Mouse (Mus musculus) E14TG2a.4 (cell line): ENCODE results near the gene Gpc5.
"Not testable (repeated sequence)": the region's sequence is repeated elsewhere in the genome, so short reads cannot be mapped to it uniquely, and the experiment has no call there.

ENCODE experiments used
- H3K27me3 ChIP-seq: 2 replicates; pipeline ENCODE4 v1.6.1; 2014; ENCODE audit warnings: low read length, control low read depth; ENCODE audit not compliant: insufficient read depth
- H3K36me3 ChIP-seq: 2 replicates; pipeline ENCODE4 v1.6.1; 2014; ENCODE audit warnings: low read length, control low read depth; ENCODE audit not compliant: insufficient read depth
- H3K4me1 ChIP-seq: replicated peaks from 2 replicates; pipeline ENCODE4 v1.6.1; 2014; ENCODE audit warnings: low read depth, low read length, control low read depth
- H3K4me3 ChIP-seq: replicated peaks from 2 replicates; pipeline ENCODE4 v1.5.1; 2014; ENCODE audit warnings: mild to moderate bottlenecking, low read length
- H3K9me3 ChIP-seq: 2 replicates; pipeline ENCODE4 v1.6.1; 2014; ENCODE audit warnings: low read length, control low read depth
- CTCF ChIP-seq: conservative IDR thresholded peaks from 2 replicates; pipeline ENCODE4 v1.5.1; 2014; ENCODE audit warnings: low read length
- NANOG ChIP-seq: IDR thresholded peaks from 2 replicates; pipeline ENCODE4 v1.6.1; 2014; ENCODE audit warnings: borderline replicate concordance, low read length, mixed read lengths
- POU5F1 ChIP-seq: IDR thresholded peaks from 2 replicates; pipeline ENCODE4 v1.6.1; 2014; ENCODE audit warnings: low read length, borderline replicate concordance

Gene Gpc5

DNA sequence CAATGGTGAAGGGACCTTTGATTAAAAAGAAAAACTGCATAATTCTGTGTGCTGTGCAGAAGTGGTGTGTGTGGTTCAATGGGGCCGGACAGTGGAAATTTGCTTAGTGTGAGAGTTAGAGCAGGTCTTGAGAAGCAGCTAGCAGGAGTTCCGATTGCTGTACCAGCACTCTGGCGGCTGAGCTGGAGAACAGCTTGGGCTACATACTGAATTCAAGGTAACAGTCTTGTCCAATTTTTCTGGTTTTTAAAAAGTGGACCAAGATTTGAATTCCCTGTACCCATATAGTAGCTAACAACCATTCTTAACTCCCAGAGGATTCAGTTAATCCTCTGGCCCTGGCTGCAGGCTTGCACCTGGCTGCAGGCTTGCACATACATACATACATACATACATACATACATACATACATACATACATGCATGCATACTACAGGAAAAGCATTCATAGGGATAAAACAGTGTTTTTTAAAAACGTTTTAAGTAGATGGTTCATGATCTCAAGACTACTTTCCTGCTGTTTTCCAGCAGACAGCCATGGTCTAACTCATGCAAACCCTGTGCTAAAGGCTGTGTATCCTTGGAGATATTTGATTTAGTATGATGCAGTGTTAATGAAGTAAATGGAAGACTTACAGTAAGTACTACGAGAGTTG is 40.8 kb upstream of the Gpc5 start:
- TF ChIP-seq CTCF (no peak), NANOG (no peak), POU5F1 (no peak)
- Histone ChIP-seq H3K4me3 (no peak overlapping the region), H3K36me3 (peaks cover 20% of the 10 kb centered on the region), H3K9me3 (no peaks in the 10 kb centered on the region), H3K27me3 (no peaks in the 10 kb centered on the region), H3K4me1 (peaks cover 5% of the 10 kb centered on the region)

DNA sequence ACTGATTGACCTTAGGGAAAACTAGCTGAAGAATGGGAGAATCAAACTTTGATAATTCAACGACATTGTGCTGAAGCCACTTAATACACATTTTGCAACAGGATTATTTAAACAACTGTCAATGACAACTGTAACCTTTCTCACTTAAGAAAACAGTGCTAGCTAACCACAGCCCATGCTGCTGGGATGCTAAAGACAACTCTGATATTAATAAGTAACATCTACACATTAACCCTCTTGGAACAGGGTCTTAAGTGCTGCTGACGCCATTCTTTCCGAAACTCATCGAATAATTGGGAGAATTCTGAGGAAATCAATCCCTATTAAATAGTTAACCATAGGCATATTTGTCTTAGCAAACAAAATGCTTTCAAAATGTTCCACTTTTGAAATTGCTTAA is 39.6 kb upstream of the Gpc5 start:
- TF ChIP-seq CTCF (no peak), NANOG (no peak), POU5F1 (no peak)
- H3K4me1 ChIP-seq: no peaks in the 10 kb centered on the region
- H3K27me3 ChIP-seq: no peaks in the 10 kb centered on the region
- peaks cover 8% of the 10 kb centered on the region for H3K36me3 ChIP-seq
- H3K9me3 ChIP-seq: no peaks in the 10 kb centered on the region
- H3K4me3 ChIP-seq: no peak overlapping the region

DNA sequence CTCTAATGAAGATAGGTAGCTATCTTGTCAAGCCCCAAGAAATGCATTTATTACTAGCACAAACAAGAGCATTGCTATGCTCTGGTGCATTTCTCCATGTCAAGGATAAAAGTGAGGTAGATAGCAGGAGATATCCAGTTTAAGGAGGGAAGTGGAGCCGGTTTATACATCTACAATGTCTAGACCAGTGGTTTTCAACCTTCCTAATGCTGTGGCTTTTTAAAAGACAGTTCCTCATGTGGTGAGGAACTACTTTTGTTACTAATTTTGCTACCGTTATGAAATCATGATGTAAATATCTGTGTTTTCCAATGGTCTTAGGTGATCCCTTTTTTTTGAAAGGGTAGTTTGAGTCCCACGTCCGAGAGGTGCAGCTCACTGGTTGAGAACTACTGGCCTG is 37.8 kb upstream of the Gpc5 start:
- H3K27me3 ChIP-seq: no peaks in the 10 kb centered on the region
- H3K36me3 ChIP-seq: no peaks in the 10 kb centered on the region
- no peaks in the 10 kb centered on the region for H3K9me3 ChIP-seq
- no peak overlapping the region for H3K4me3 ChIP-seq
- H3K4me1 ChIP-seq: no peaks in the 10 kb centered on the region
- TF ChIP-seq NANOG (no peak), POU5F1 (no peak), CTCF (no peak)

DNA sequence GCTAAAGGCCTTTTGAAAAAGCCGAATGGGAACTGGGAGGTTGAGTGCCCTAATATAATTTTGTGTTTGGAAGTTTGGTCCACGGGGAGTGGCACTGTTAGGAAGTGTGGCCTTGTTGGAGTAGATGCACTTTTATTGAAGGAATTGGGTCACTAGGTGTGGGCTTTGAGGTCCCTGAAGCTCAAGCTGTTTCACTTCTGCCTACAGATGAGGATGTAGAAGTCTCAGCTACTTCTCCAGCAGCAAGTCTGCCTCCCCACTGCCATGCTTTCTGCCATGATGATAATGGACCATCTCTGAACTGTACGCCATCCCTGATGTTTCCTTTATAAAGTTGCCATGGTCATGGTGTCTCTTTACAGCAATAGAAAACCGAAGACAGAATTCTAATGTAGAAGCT is 34.5 kb upstream of the Gpc5 start:
- H3K36me3 ChIP-seq: no peaks in the 10 kb centered on the region
- no peaks in the 10 kb centered on the region for H3K9me3 ChIP-seq
- no peak overlapping the region for H3K4me3 ChIP-seq
- no peak for TF ChIP-seq CTCF
- TF ChIP-seq POU5F1: no peak
- TF ChIP-seq NANOG: no peak
- H3K4me1 ChIP-seq: no peaks in the 10 kb centered on the region
- H3K27me3 ChIP-seq: no peaks in the 10 kb centered on the region

DNA sequence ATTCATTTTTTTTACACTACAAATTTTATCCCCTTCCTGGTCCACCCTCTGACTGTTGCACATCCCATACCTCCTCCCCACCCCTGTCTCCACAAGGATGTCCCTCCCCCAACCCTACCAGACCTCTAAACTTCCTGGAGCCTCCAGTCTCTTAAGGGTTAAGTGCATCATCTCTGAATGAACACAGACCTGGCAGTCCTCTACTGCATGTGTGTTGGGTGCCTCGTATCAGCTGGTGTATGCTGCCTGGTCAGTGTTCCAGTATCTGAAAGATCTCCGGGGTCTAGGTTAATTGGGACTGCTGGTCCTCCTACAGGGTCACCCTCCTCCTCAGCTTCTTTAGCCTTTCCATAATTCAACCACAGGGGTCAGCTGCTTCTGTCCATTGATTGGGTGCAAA is 25.9 kb upstream of the Gpc5 start:
- H3K36me3 ChIP-seq, H3K4me1 ChIP-seq, H3K9me3 ChIP-seq, H3K27me3 ChIP-seq, H3K4me3 ChIP-seq: not testable (repeated sequence)

DNA sequence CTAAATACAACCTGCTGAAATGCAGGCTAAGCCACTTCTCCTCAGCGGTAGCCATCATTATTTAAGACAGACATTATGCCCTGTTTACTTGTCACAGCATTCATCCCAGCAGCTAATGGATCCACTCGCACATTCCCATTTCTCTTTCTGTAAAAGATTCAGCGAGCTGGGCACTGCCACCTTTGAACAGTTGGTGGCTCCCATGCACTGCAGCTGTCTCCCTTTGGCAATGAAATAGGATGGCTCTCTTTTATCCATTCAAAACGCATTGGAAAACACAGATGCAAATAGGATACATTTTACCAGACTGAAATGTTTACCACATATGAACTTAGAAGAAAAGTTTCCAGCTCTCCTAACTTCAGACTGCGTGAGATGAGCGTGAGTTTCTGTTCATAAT is 21.5 kb upstream of the Gpc5 start:
- H3K4me3 ChIP-seq: no peak overlapping the region
- no peaks in the 10 kb centered on the region for H3K9me3 ChIP-seq
- H3K36me3 ChIP-seq: no peaks in the 10 kb centered on the region
- H3K27me3 ChIP-seq: no peaks in the 10 kb centered on the region
- no peaks in the 10 kb centered on the region for H3K4me1 ChIP-seq
- TF ChIP-seq POU5F1 (no peak), CTCF (no peak), NANOG (no peak)

DNA sequence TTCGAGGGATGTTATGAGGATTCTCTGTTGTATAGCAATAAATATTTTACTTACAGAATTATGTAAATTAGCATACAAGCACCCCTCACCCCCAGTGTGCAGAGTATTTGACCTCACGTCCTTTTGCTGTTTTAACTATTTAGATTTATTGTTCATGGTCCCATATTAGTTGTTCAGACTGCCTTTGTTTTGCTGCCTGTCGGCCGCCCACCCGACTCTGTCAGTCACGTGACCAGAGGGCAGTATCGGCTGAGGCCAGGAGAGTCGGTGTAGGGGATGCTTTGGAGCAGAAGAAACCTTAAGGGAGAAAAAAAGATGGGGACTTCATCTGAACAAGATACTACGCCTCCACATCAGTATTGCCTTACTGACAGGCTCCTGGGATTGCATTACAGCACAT is 14.7 kb upstream of the Gpc5 start:
- H3K36me3 ChIP-seq: no peaks in the 10 kb centered on the region
- peaks cover 6% of the 10 kb centered on the region; the same call in 1 of the 2 replicates for H3K9me3 ChIP-seq
- no peak overlapping the region for H3K4me3 ChIP-seq
- TF ChIP-seq CTCF: no peak
- no peak for TF ChIP-seq NANOG
- no peak for TF ChIP-seq POU5F1
- H3K27me3 ChIP-seq: no peaks in the 10 kb centered on the region
- H3K4me1 ChIP-seq: no peaks in the 10 kb centered on the region

DNA sequence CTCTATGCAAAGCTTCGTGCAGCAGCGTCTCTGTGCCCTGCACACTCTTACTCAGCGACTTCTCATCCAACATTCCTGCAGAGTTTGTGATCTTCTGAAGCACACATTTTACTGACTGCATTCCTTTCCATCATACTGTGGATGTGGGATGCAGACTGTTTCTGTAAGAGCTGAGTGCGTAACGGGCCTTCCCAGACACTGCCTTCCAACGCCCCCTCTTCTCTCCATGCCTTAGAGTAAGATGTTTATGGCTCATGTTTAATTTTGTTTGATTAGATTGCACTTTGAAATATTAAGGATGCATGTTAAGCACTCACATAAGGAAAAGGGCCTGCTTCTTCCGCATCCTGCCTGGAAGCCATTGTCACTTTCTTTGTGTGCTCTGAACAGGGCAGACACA is 14.0 kb upstream of the Gpc5 start:
- H3K27me3 ChIP-seq: no peaks in the 10 kb centered on the region
- H3K4me3 ChIP-seq: no peak overlapping the region
- no peaks in the 10 kb centered on the region for H3K4me1 ChIP-seq
- no peaks in the 10 kb centered on the region for H3K36me3 ChIP-seq
- no peak for TF ChIP-seq NANOG
- TF ChIP-seq CTCF: no peak
- no peak for TF ChIP-seq POU5F1
- peaks cover 6% of the 10 kb centered on the region; the same call in 1 of the 2 replicates for H3K9me3 ChIP-seq
